Mouse (Mus musculus): Measurements from ENCODE around the gene Plrg1. TPM values are rescaled to one million over a fixed set of nuclear protein-coding genes. Genes with fewer than 3 reads are reported as not detected.

The Plrg1 gene
- polyA plus RNA-seq (2015; fragmentation: Nextera tagmentation; extraction: Ambion mirVana), result 92.6 and 97.6 TPM in 2 replicates

- H3K9me3 ChIP-seq (replicated peaks), result no peaks in the 10 kb centered on the region
- peak within 1 kb of the TSS; percentile 69 for H3K4me3 ChIP-seq (replicated peaks)
- under 1% methylated on average over 60 of the region's 61 CpGs for WGBS
- peaks cover 16% of the 10 kb centered on the region for H3K4me1 ChIP-seq
- peak; percentile 99 for ATAC-seq (ENCODE audit: low FRiP score)
- H3K36me3 ChIP-seq, result peaks cover 29% of the 10 kb centered on the region
- H3K27ac ChIP-seq (replicated peaks), result peak within 1 kb of the TSS; percentile 75
- H3K27me3 ChIP-seq (replicated peaks), result no peaks in the 10 kb centered on the region
- H3K9ac ChIP-seq (replicated peaks), result peak within 1 kb of the TSS; percentile 74
- peak within 1 kb of the TSS; percentile 75 for H3K4me2 ChIP-seq
Measured at GRCm38 (mm10) chr3:83055281-83056038, at the start of gene Plrg1. Gene Plrg1, plus strand, starts transcription at chr3:83055522.

GRCm38 (mm10) chr3:83007557-83007956 lies 47.8 kb upstream of the Plrg1 start, which contains the start of gene Fgg:
Gene Fgg, plus strand, starts transcription at chr3:83007724.
- ATAC-seq (ENCODE audit: low FRiP score), result no peak
- H3K27me3 ChIP-seq (replicated peaks), result no peaks in the 10 kb centered on the region
- WGBS, result 59% methylated on average over 7 of the region's 7 CpGs

GRCm38 (mm10) chr3:83010291-83010690 lies 45.0 kb upstream of the Plrg1 start:
- 84% methylated on average over 11 of the region's 11 CpGs for WGBS
- no peak overlapping the region for H3K4me2 ChIP-seq
- no peaks in the 10 kb centered on the region for H3K36me3 ChIP-seq
- H3K4me1 ChIP-seq, result no peaks in the 10 kb centered on the region
- no peak overlapping the region for H3K4me3 ChIP-seq (replicated peaks)
- no peaks in the 10 kb centered on the region for H3K27me3 ChIP-seq (replicated peaks)
- ATAC-seq (ENCODE audit: low FRiP score), result no peak
- H3K9ac ChIP-seq (replicated peaks), result no peak overlapping the region
- H3K27ac ChIP-seq (replicated peaks), result no peak overlapping the region
- no peaks in the 10 kb centered on the region for H3K9me3 ChIP-seq (replicated peaks)

More at GRCm38 (mm10) chr3:83007557-83007956, 47.8 kb upstream of the Plrg1 start, which contains the start of gene Fgg:
- Histone ChIP-seq H3K27ac (replicated peaks) (no peak within 1 kb of the TSS), H3K4me2 (no peak within 1 kb of the TSS), H3K4me3 (replicated peaks) (no peak within 1 kb of the TSS), H3K4me1 (no peaks in the 10 kb centered on the region), H3K9me3 (replicated peaks) (no peaks in the 10 kb centered on the region), H3K9ac (replicated peaks) (no peak within 1 kb of the TSS), H3K36me3 (no peaks in the 10 kb centered on the region)

GRCm38 (mm10) chr3:83011136-83011535 lies 44.2 kb upstream of the Plrg1 start:
- Histone ChIP-seq H3K27me3 (replicated peaks) (no peaks in the 10 kb centered on the region), H3K9ac (replicated peaks) (no peak overlapping the region), H3K4me3 (replicated peaks) (no peak overlapping the region), H3K4me2 (no peak overlapping the region), H3K4me1 (no peaks in the 10 kb centered on the region), H3K36me3 (no peaks in the 10 kb centered on the region), H3K27ac (replicated peaks) (no peak overlapping the region), H3K9me3 (replicated peaks) (no peaks in the 10 kb centered on the region)
- ATAC-seq (ENCODE audit: low FRiP score), result no peak
- WGBS, result 86% methylated on average over 4 of the region's 4 CpGs

GRCm38 (mm10) chr3:83011565-83011964 lies 43.8 kb upstream of the Plrg1 start:
- no peak overlapping the region for H3K4me3 ChIP-seq (replicated peaks)
- no peaks in the 10 kb centered on the region for H3K36me3 ChIP-seq
- no peak overlapping the region for H3K9ac ChIP-seq (replicated peaks)
- no peak overlapping the region for H3K4me2 ChIP-seq
- H3K27me3 ChIP-seq (replicated peaks), result no peaks in the 10 kb centered on the region
- no peaks in the 10 kb centered on the region for H3K4me1 ChIP-seq
- 55% methylated on average over 4 of the region's 4 CpGs for WGBS
- H3K27ac ChIP-seq (replicated peaks), result no peak overlapping the region
- H3K9me3 ChIP-seq (replicated peaks), result no peaks in the 10 kb centered on the region
- no peak for ATAC-seq (ENCODE audit: low FRiP score)

- 95% methylated on average over 19 of the region's 19 CpGs for WGBS
- no peaks in the 10 kb centered on the region for H3K27me3 ChIP-seq (replicated peaks)
- H3K9me3 ChIP-seq (replicated peaks), result no peaks in the 10 kb centered on the region
- no peak overlapping the region for H3K4me3 ChIP-seq (replicated peaks)
- no peak overlapping the region for H3K4me2 ChIP-seq
- no peak overlapping the region for H3K9ac ChIP-seq (replicated peaks)
- H3K36me3 ChIP-seq, result no peaks in the 10 kb centered on the region
- H3K4me1 ChIP-seq, result no peaks in the 10 kb centered on the region
- no peak for ATAC-seq (ENCODE audit: low FRiP score)
- no peak overlapping the region for H3K27ac ChIP-seq (replicated peaks)
Measured at GRCm38 (mm10) chr3:83012636-83013035, 42.7 kb upstream of the Plrg1 start.

- no peak overlapping the region for H3K9ac ChIP-seq (replicated peaks)
- H3K36me3 ChIP-seq, result no peaks in the 10 kb centered on the region
- no peaks in the 10 kb centered on the region for H3K4me1 ChIP-seq
- H3K9me3 ChIP-seq (replicated peaks), result no peaks in the 10 kb centered on the region
- H3K27ac ChIP-seq (replicated peaks), result no peak overlapping the region
- H3K4me2 ChIP-seq, result no peak overlapping the region
- no peaks in the 10 kb centered on the region for H3K27me3 ChIP-seq (replicated peaks)
- 88% methylated on average over 10 of the region's 10 CpGs for WGBS
- no peak for ATAC-seq (ENCODE audit: low FRiP score)
- H3K4me3 ChIP-seq (replicated peaks), result no peak overlapping the region
Measured at GRCm38 (mm10) chr3:83013951-83014350, 41.4 kb upstream of the Plrg1 start.

GRCm38 (mm10) chr3:83016236-83016635 lies 39.1 kb upstream of the Plrg1 start:
- H3K4me3 ChIP-seq (replicated peaks), result no peak overlapping the region
- no peaks in the 10 kb centered on the region for H3K4me1 ChIP-seq
- no peak overlapping the region for H3K27ac ChIP-seq (replicated peaks)
- 95% methylated on average over 1 of the region's 1 CpGs for WGBS
- no peaks in the 10 kb centered on the region for H3K27me3 ChIP-seq (replicated peaks)
- no peak overlapping the region for H3K4me2 ChIP-seq
- no peak overlapping the region for H3K9ac ChIP-seq (replicated peaks)
- H3K9me3 ChIP-seq (replicated peaks), result no peaks in the 10 kb centered on the region
- ATAC-seq (ENCODE audit: low FRiP score), result no peak
- no peaks in the 10 kb centered on the region for H3K36me3 ChIP-seq

GRCm38 (mm10) chr3:83020387-83020786 lies 34.9 kb upstream of the Plrg1 start:
- Histone ChIP-seq H3K36me3 (no peaks in the 10 kb centered on the region), H3K9ac (replicated peaks) (no peak overlapping the region), H3K27me3 (replicated peaks) (no peaks in the 10 kb centered on the region), H3K27ac (replicated peaks) (no peak overlapping the region), H3K9me3 (replicated peaks) (no peaks in the 10 kb centered on the region), H3K4me3 (replicated peaks) (no peak overlapping the region), H3K4me1 (no peaks in the 10 kb centered on the region), H3K4me2 (no peak overlapping the region)
- 79% methylated on average over 2 of the region's 2 CpGs for WGBS
- no peak for ATAC-seq (ENCODE audit: low FRiP score)

- no peak overlapping the region for H3K27ac ChIP-seq (replicated peaks)
- H3K4me3 ChIP-seq (replicated peaks), result no peak overlapping the region
- H3K27me3 ChIP-seq (replicated peaks), result no peaks in the 10 kb centered on the region
- 93% methylated on average over 5 of the region's 5 CpGs for WGBS
- no peak overlapping the region for H3K9ac ChIP-seq (replicated peaks)
- no peak for ATAC-seq (ENCODE audit: low FRiP score)
- H3K4me2 ChIP-seq, result no peak overlapping the region
- H3K9me3 ChIP-seq (replicated peaks), result no peaks in the 10 kb centered on the region
- no peaks in the 10 kb centered on the region for H3K36me3 ChIP-seq
- no peaks in the 10 kb centered on the region for H3K4me1 ChIP-seq
Measured at GRCm38 (mm10) chr3:83021176-83021575, 34.1 kb upstream of the Plrg1 start.

GRCm38 (mm10) chr3:83025036-83025435 lies 30.3 kb upstream of the Plrg1 start:
- Histone ChIP-seq H3K4me3 (replicated peaks) (no peak overlapping the region), H3K9me3 (replicated peaks) (no peaks in the 10 kb centered on the region), H3K27me3 (replicated peaks) (no peaks in the 10 kb centered on the region), H3K9ac (replicated peaks) (no peak overlapping the region), H3K27ac (replicated peaks) (no peak overlapping the region), H3K4me2 (no peak overlapping the region), H3K4me1 (no peaks in the 10 kb centered on the region), H3K36me3 (no peaks in the 10 kb centered on the region)
- ATAC-seq (ENCODE audit: low FRiP score), result no peak
- 65% methylated on average over 6 of the region's 6 CpGs for WGBS

- no peak for ATAC-seq (ENCODE audit: low FRiP score)
- Histone ChIP-seq H3K4me3 (replicated peaks) (no peak within 1 kb of the TSS), H3K9ac (replicated peaks) (no peak within 1 kb of the TSS), H3K4me1 (no peaks in the 10 kb centered on the region), H3K27me3 (replicated peaks) (no peaks in the 10 kb centered on the region), H3K36me3 (no peaks in the 10 kb centered on the region), H3K9me3 (replicated peaks) (no peaks in the 10 kb centered on the region), H3K4me2 (no peak within 1 kb of the TSS), H3K27ac (replicated peaks) (no peak within 1 kb of the TSS)
- 83% methylated on average over 9 of the region's 9 CpGs for WGBS
Measured at GRCm38 (mm10) chr3:83025475-83026301, 29.6 kb upstream of the Plrg1 start, which contains the start of gene Fga. Gene Fga, plus strand, starts transcription at chr3:83026076.

Data from neural tube, embryonic 15.5 days (tissue).